Mouse (Mus musculus) macrophage (primary cell): ENCODE measurements around the gene Cdk12. TPM values are rescaled to one million over a fixed set of nuclear protein-coding genes. Genes with fewer than 3 reads are reported as not detected.

Experiments used
- H3K27ac ChIP-seq: fragments of 350-480 bp; formaldehyde crosslinking; 2 replicates; pipeline ENCODE4 v1.9.0; 2021
- H3K36me3 ChIP-seq: fragments of 350-480 bp; formaldehyde crosslinking; 2 replicates; pipeline ENCODE4 v1.9.0; 2021; ENCODE audit errors: inconsistent target
- H3K4me3 ChIP-seq: fragments of 350-480 bp; formaldehyde crosslinking; 2 replicates; pipeline ENCODE4 v1.9.0; 2021; ENCODE audit errors: inconsistent target
- H3K79me2 ChIP-seq: fragments of 350-480 bp; formaldehyde crosslinking; 2 replicates; pipeline ENCODE4 v1.9.0; 2021; ENCODE audit errors: inconsistent target
- WGBS: methylation state at CpG from one replicate; pipeline ENCODE4 v1.1.7; 2026; ENCODE audit warnings: inconsistent platforms; ENCODE audit not compliant: missing documents; 5-methylcytosine and 5-hydroxymethylcytosine counted together
- polyA plus RNA-seq: library from polyadenylated mRNA; stranded (reverse); fragments of 250-400 nt; gene quantifications from 3 replicates; pipeline ENCODE4 v1.2.4, GENCODE M21; 2018; ENCODE audit warnings: inconsistent platforms

The Cdk12 gene
- polyA plus RNA-seq, 1 experiment from 2014 or later: 22.0 TPM

DNA sequence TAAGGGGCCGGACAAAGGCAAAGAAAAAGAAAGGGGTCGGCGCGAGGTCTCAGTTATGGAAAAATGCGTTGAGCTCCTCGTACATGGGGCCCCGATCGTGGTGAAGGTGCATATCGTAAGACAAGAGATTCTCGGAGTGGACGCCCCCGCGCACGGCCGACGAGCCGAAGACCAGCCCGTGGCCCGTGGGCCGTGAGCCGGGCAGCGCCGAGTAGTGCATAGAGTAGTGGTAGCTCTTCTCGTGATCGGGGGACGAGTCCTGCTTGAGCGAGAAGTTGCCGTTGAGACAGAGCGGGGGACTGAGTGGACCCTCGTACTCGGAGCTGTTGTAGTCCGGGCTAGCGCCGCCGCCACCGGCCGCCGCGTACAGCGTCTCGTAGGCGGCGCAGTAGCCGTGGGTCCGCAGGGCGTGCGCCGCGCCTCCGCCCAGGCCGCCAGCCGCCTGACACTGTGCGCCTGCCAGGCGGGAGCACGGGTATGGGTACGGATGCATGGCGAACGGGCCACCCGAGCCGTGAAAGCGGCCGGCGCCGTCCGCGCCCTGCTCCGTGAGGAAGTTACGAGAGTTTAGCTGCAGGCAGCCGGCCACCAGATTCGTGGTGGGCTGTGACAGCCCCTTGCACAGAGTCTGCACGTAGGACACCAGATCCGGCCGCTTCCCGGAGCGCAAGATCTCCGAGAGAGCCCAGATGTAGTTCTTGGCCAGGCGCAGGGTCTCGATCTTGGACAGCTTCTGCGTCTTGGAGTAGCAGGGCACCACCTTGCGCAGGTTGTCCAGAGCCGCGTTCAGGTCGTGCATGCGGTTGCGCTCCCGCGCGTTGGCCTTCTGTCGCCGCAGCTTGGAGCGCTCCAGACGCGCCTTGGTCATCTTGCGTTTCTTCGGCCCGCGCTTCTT lies 124.5 kb downstream of the Cdk12 start:
- Histone ChIP-seq H3K36me3 (no peaks in the 10 kb centered on the region), H3K27ac (no peak overlapping the region), H3K4me3 (no peak overlapping the region), H3K79me2 (no peaks in the 10 kb centered on the region)
- WGBS: 3% methylated on average over 77 of the region's 97 CpGs

DNA sequence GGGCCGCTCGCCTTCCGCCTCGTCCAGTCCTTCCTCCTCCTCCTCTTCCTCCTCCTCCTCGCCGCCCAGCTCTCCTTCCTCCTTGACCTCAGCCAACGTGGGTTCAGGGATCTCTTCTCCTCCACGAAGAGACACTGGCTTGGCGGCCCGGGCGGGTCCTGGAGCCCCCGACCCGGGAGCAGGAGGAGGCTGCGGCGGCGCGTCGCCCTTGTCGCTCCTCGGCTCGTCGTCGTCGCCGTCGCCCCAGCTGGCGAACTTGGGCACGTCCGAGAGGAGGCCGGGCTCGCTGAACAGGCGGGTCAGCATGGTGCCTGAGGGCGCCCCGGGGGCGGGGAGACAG lies 125.1 kb downstream of the Cdk12 start:
- Histone ChIP-seq H3K4me3 (no peak overlapping the region), H3K79me2 (no peaks in the 10 kb centered on the region), H3K36me3 (no peaks in the 10 kb centered on the region), H3K27ac (no peak overlapping the region)
- 4% methylated on average over 21 of the region's 35 CpGs for WGBS

Other genes with a start within 250 kb of the Cdk12 start
- gene Plxdc1, start 216.6 kb upstream of the Cdk12 start, polyA plus RNA-seq: 13.4 to 21.7 TPM (median 14.8 TPM) in 3 replicates
- gene Arl5c, start 206.9 kb upstream of the Cdk12 start, polyA plus RNA-seq: 5.0 to 99.1 TPM (median 38.4 TPM) in 3 replicates
- 0.52 to 3.0 TPM (median 1.7 TPM) in 3 replicates for gene Cacnb1, start 180.0 kb upstream of the Cdk12 start, polyA plus RNA-seq
- gene Rpl19, start 176.3 kb upstream of the Cdk12 start, polyA plus RNA-seq: 1,810 to 2,012 TPM (median 1,833 TPM) in 3 replicates
- 3.4 to 15.5 TPM (median 9.6 TPM) in 3 replicates for gene Stac2, start 149.6 kb upstream of the Cdk12 start, polyA plus RNA-seq
- gene Fbxl20, start 52.7 kb upstream of the Cdk12 start, polyA plus RNA-seq: 6.5 to 19.0 TPM (median 13.4 TPM) in 3 replicates
- gene Med1, start 9.8 kb upstream of the Cdk12 start, polyA plus RNA-seq: 19.0 to 20.5 TPM (median 19.3 TPM) in 3 replicates
- gene Neurod2, start 126.6 kb downstream of the Cdk12 start, polyA plus RNA-seq: not detected in 3 replicates
- not detected in 3 replicates for gene Ppp1r1b, start 145.3 kb downstream of the Cdk12 start, polyA plus RNA-seq
- gene Stard3, start 155.3 kb downstream of the Cdk12 start, polyA plus RNA-seq: 39.6 to 84.6 TPM (median 53.0 TPM) in 3 replicates
- 0.16 TPM in 1 of 3 replicates, not detected in the others for gene Tcap, start 180.8 kb downstream of the Cdk12 start, polyA plus RNA-seq
- not detected in 3 replicates for gene Pnmt, start 183.4 kb downstream of the Cdk12 start, polyA plus RNA-seq
- 2.8 to 4.2 TPM (median 2.9 TPM) in 3 replicates for gene Pgap3, start 197.4 kb downstream of the Cdk12 start, polyA plus RNA-seq
- gene Erbb2, start 209.4 kb downstream of the Cdk12 start, polyA plus RNA-seq: not detected in 3 replicates
- 48.5 to 121 TPM (median 108 TPM) in 3 replicates for gene Mien1, start 235.9 kb downstream of the Cdk12 start, polyA plus RNA-seq
- gene Grb7, start 243.3 kb downstream of the Cdk12 start, polyA plus RNA-seq: 0.06 TPM in 1 of 3 replicates, not detected in the others